Mouse (Mus musculus) MEL (cell line): Measurements from ENCODE around the gene Cfap58. TPM values are rescaled to one million over a fixed set of nuclear protein-coding genes. Genes with fewer than 3 reads are reported as not detected.

Source experiments
- DNase-seq: peaks from one replicate; pipeline ENCODE4 v3.0.0; 2011; ENCODE audit warnings: low read depth, low spot score
- H3K27ac ChIP-seq: 2 replicates; pipeline ENCODE4 v1.5.1; 2012; ENCODE audit warnings: low read depth, mild to moderate bottlenecking, control low read depth, low read length, moderate library complexity; ENCODE audit not compliant: control insufficient read depth
- H3K27me3 ChIP-seq, 2 experiments: fragments of 150-350 bp in 1 of 2; sonication (generic) in 1 of 2; 2 replicates each; pipeline ENCODE4 v1.6.1; 2012; ENCODE audit warnings: low read length in 2 of 2, mild to moderate bottlenecking in 2 of 2, improper control_type of control experiment in 1 of 2, moderate library complexity in 1 of 2; ENCODE audit not compliant: insufficient read depth in 2 of 2, control insufficient read depth in 1 of 2
- H3K36me3 ChIP-seq, 2 experiments: 2 replicates each; pipeline ENCODE4 v1.6.1; 2012 to 2014; ENCODE audit warnings: low read length in 2 of 2, improper control_type of control experiment in 1 of 2, inconsistent platforms in 1 of 2, mild to moderate bottlenecking in 1 of 2; ENCODE audit not compliant: insufficient read depth in 2 of 2, control insufficient read depth in 1 of 2
- H3K4me1 ChIP-seq, 2 experiments: fragments of 150-350 bp in 1 of 2; sonication (generic) in 1 of 2; 2 replicates each; pipeline ENCODE4 v1.6.1; 2012; ENCODE audit warnings: low read length in 2 of 2, improper control_type of control experiment in 1 of 2, mild to moderate bottlenecking in 1 of 2; ENCODE audit not compliant: insufficient read depth in 2 of 2, control insufficient read depth in 1 of 2
- H3K4me3 ChIP-seq, 2 experiments: fragments of 150-350 bp in 1 of 2; sonication (generic) in 1 of 2; 2 replicates each; pipeline ENCODE4 v1.5.1; 2012; ENCODE audit warnings: low read depth in 2 of 2, low read length in 2 of 2, mild to moderate bottlenecking in 2 of 2, moderate library complexity in 2 of 2, control low read depth in 1 of 2, improper control_type of control experiment in 1 of 2; ENCODE audit not compliant: control insufficient read depth in 1 of 2, insufficient read depth in 1 of 2
- H3K79me2 ChIP-seq: 2 replicates; pipeline ENCODE4 v1.6.1; 2012; ENCODE audit warnings: mild to moderate bottlenecking, low read length, moderate library complexity; ENCODE audit not compliant: control insufficient read depth, poor library complexity, insufficient read depth
- H3K9ac ChIP-seq: 2 replicates; pipeline ENCODE4 v1.6.1; 2012; ENCODE audit warnings: low read depth, mild to moderate bottlenecking, control low read depth, low read length, moderate library complexity; ENCODE audit not compliant: control insufficient read depth, poor library complexity, severe bottlenecking
- H3K9me3 ChIP-seq: fragments of 150-350 bp; sonication (generic); replicated peaks from 2 replicates; pipeline ENCODE4 v1.6.1; 2012; ENCODE audit warnings: mild to moderate bottlenecking, low read length, improper control_type of control experiment, moderate library complexity; ENCODE audit not compliant: insufficient read depth
- BHLHE40 ChIP-seq: IDR thresholded peaks from 2 replicates; pipeline ENCODE4 v1.6.1; 2012; ENCODE audit warnings: low read depth, mild to moderate bottlenecking, inconsistent platforms, low read length, improper control_type of control experiment, borderline replicate concordance
- CHD2 ChIP-seq: IDR thresholded peaks from 2 replicates; pipeline ENCODE4 v1.6.1; 2011; ENCODE audit warnings: low read length, improper control_type of control experiment
- CTCF ChIP-seq, 3 experiments: IDR thresholded peaks in 2 of 3; conservative IDR thresholded peaks in 1 of 3; 2 replicates each; pipeline ENCODE4 v1.5.1; 2011 to 2012; ENCODE audit warnings: low read length in 3 of 3, low read depth in 2 of 3, mild to moderate bottlenecking in 2 of 3, improper control_type of control experiment in 1 of 3, inconsistent platforms in 1 of 3, mixed read lengths in 1 of 3, moderate library complexity in 1 of 3; ENCODE audit not compliant: control insufficient read depth in 1 of 3, insufficient read depth in 1 of 3, poor library complexity in 1 of 3, severe bottlenecking in 1 of 3
- EP300 ChIP-seq, 2 experiments: IDR thresholded peaks; 2 replicates each; pipeline ENCODE4 v1.6.1; 2011; ENCODE audit warnings: improper control_type of control experiment in 2 of 2, low read length in 2 of 2, low read depth in 1 of 2, mild to moderate bottlenecking in 1 of 2
- ETS1 ChIP-seq: IDR thresholded peaks from 2 replicates; pipeline ENCODE4 v1.6.1; 2012; ENCODE audit warnings: low read depth, mild to moderate bottlenecking, inconsistent platforms, low read length, improper control_type of control experiment, moderate library complexity
- GATA1 ChIP-seq: IDR thresholded peaks from 2 replicates; pipeline ENCODE4 v1.6.1; 2011; ENCODE audit warnings: low read depth, low read length, improper control_type of control experiment
- MAFK ChIP-seq: IDR thresholded peaks from 2 replicates; pipeline ENCODE4 v1.6.1; 2011; ENCODE audit warnings: low read depth, mild to moderate bottlenecking, low read length, improper control_type of control experiment, borderline replicate concordance
- MAX ChIP-seq: IDR thresholded peaks from 2 replicates; pipeline ENCODE4 v1.6.1; 2011; ENCODE audit warnings: low read length, improper control_type of control experiment
- MAZ ChIP-seq: IDR thresholded peaks from 2 replicates; pipeline ENCODE4 v1.6.1; 2012; ENCODE audit warnings: low read depth, mild to moderate bottlenecking, inconsistent platforms, low read length, improper control_type of control experiment
- MXI1 ChIP-seq: IDR thresholded peaks from 2 replicates; pipeline ENCODE4 v1.6.1; 2011; ENCODE audit warnings: mild to moderate bottlenecking, low read depth, low read length, improper control_type of control experiment
- MYB ChIP-seq: IDR thresholded peaks from 2 replicates; pipeline ENCODE4 v1.6.1; 2011; ENCODE audit warnings: mild to moderate bottlenecking, low read depth, low read length, improper control_type of control experiment
- NELFE ChIP-seq: IDR thresholded peaks from 2 replicates; pipeline ENCODE4 v1.6.1; 2011; ENCODE audit warnings: low read depth, low read length, improper control_type of control experiment
- NRF1 ChIP-seq: IDR thresholded peaks from 2 replicates; pipeline ENCODE4 v1.6.1; 2014; ENCODE audit warnings: low read depth, mild to moderate bottlenecking, inconsistent platforms, low read length, improper control_type of control experiment, moderate library complexity; ENCODE audit not compliant: poor library complexity, insufficient read depth, severe bottlenecking
- POLR2A ChIP-seq, 2 experiments: IDR thresholded peaks; 2 replicates each; pipeline ENCODE4 v1.6.1; 2011 to 2012; ENCODE audit warnings: low read length in 2 of 2, mild to moderate bottlenecking in 2 of 2, control low read depth in 1 of 2, improper control_type of control experiment in 1 of 2, low read depth in 1 of 2, moderate library complexity in 1 of 2; ENCODE audit not compliant: control insufficient read depth in 1 of 2, insufficient read depth in 1 of 2, poor library complexity in 1 of 2
- POLR2AphosphoS2 ChIP-seq: IDR thresholded peaks from 2 replicates; pipeline ENCODE4 v1.6.1; 2011; ENCODE audit warnings: low read length, improper control_type of control experiment
- RCOR1 ChIP-seq: IDR thresholded peaks from 2 replicates; pipeline ENCODE4 v1.6.1; 2012; ENCODE audit warnings: low read depth, mild to moderate bottlenecking, inconsistent platforms, low read length, improper control_type of control experiment
- SIN3A ChIP-seq: IDR thresholded peaks from 2 replicates; pipeline ENCODE4 v1.6.1; 2012; ENCODE audit warnings: low read length, improper control_type of control experiment, inconsistent platforms
- SMC3 ChIP-seq: IDR thresholded peaks from 2 replicates; pipeline ENCODE4 v1.6.1; 2011; ENCODE audit warnings: low read depth, low read length, improper control_type of control experiment
- TAL1 ChIP-seq: IDR thresholded peaks from 2 replicates; pipeline ENCODE4 v1.6.1; 2012; ENCODE audit warnings: mild to moderate bottlenecking, inconsistent platforms, low read length, moderate library complexity, mixed read lengths
- TBP ChIP-seq: IDR thresholded peaks from 2 replicates; pipeline ENCODE4 v1.8.0; 2011; ENCODE audit warnings: low read depth, low read length, improper control_type of control experiment
- TCF12 ChIP-seq: IDR thresholded peaks from 2 replicates; pipeline ENCODE4 v1.6.1; 2014; ENCODE audit warnings: low read depth, mild to moderate bottlenecking, inconsistent platforms, low read length, improper control_type of control experiment, moderate library complexity
- polyA plus RNA-seq, 2 experiments: library from polyadenylated mRNA; stranded (reverse) in 1 of 2; unstranded in 1 of 2; fragments of >175 nt in 1 of 2; fragments of >200 nt in 1 of 2; gene quantifications; 2 replicates each; pipeline versions ENCODE4 v1.2.1 to v1.2.4; 2012; ENCODE audit warnings: low replicate concordance in 2 of 2, low read depth in 1 of 2; ENCODE audit not compliant: insufficient read length in 2 of 2, insufficient read depth in 1 of 2, missing spikeins in 1 of 2
- total RNA-seq: library from RNA; depleted of rRNA; stranded (reverse); fragments of 300-350 nt; gene quantifications from 2 replicates; pipeline ENCODE4 v1.2.3, GENCODE M21; 2012

Gene Cfap58
- total and polyA plus RNA-seq, 3 experiments: not detected

GRCm38 (mm10) chr19:47893092-47893491, 44.4 kb upstream of the Cfap58 start:
- no peak for DNase-seq
- no peak overlapping the region for H3K27ac ChIP-seq
- no peak overlapping the region for H3K4me3 ChIP-seq
- no peaks in the 10 kb centered on the region for H3K9me3 ChIP-seq
- H3K36me3 ChIP-seq: peaks cover 0 to 9% of the 10 kb centered on the region in 2 experiments; a peak in 3 of 4 replicates
- peaks cover 12% of the 10 kb centered on the region for H3K79me2 ChIP-seq
- H3K4me1 ChIP-seq: peaks cover 0 to 6% of the 10 kb centered on the region in 2 experiments; a peak in 3 of 4 replicates
- no peaks in the 10 kb centered on the region for H3K27me3 ChIP-seq
- no peak for TF ChIP-seq CTCF (IDR thresholded peaks at IDR 0.05 in 2 of 3, conservative IDR thresholded peaks at IDR 0.05 in 1 of 3; ENCODE audit: control insufficient read depth in 1 of 3, insufficient read depth in 1 of 3, low read depth in 2 of 3, low read length in 3 of 3, poor library complexity in 1 of 3, severe bottlenecking in 1 of 3)
- peak; percentile 68 for TF ChIP-seq POLR2AphosphoS2
- H3K9ac ChIP-seq: no peak overlapping the region

GRCm38 (mm10) chr19:47898472-47899079, 38.9 kb upstream of the Cfap58 start:
- peak overlapping the region in 1 of 2 experiments; percentile 9; a peak in 1 of 4 replicates for H3K4me3 ChIP-seq
- TF ChIP-seq NRF1 (no peak), ETS1 (peak; percentile 93), MYB (peak; percentile 80), TCF12 (peak; percentile 93), SMC3 (no peak), GATA1 (peak; percentile 99), TBP (peak; percentile 74; the same call in 1 of the 2 replicates), POLR2A (IDR thresholded peaks at IDR 0.05; ENCODE audit: control insufficient read depth in 1 of 2, insufficient read depth in 1 of 2, low read depth in 1 of 2, low read length in 2 of 2, poor library complexity in 1 of 2) (peak in 1 of 2 experiments; percentile 49; a peak in 1 of 4 replicates), MXI1 (peak; percentile 58; the same call in 1 of the 2 replicates), SIN3A (peak; percentile 90), RCOR1 (peak; percentile 78), NELFE (peak; percentile 29; the same call in 1 of the 2 replicates), TAL1 (peak; percentile 69), CHD2 (peak; percentile 52; the same call in 1 of the 2 replicates), MAFK (peak; percentile 48; the same call in 1 of the 2 replicates), EP300 (IDR thresholded peaks at IDR 0.05; ENCODE audit: low read depth in 1 of 2, low read length in 2 of 2) (peak; percentile 94 to 98), MAZ (no peak), BHLHE40 (no peak), MAX (peak; percentile 47; the same call in 1 of the 2 replicates)
- no peaks in the 10 kb centered on the region for H3K9me3 ChIP-seq
- peaks cover 14 to 37% of the 10 kb centered on the region in 2 experiments for H3K4me1 ChIP-seq
- H3K36me3 ChIP-seq: peaks cover 0 to 36% of the 10 kb centered on the region in 2 experiments; a peak in 3 of 4 replicates
- H3K79me2 ChIP-seq: peaks cover 19% of the 10 kb centered on the region
- H3K9ac ChIP-seq: peak overlapping the region; percentile 20; the same call in 1 of the 2 replicates
- no peaks in the 10 kb centered on the region for H3K27me3 ChIP-seq
- peak; percentile 98 for DNase-seq
- peak overlapping the region; percentile 95 for H3K27ac ChIP-seq
